In the genomic region with DNA sequence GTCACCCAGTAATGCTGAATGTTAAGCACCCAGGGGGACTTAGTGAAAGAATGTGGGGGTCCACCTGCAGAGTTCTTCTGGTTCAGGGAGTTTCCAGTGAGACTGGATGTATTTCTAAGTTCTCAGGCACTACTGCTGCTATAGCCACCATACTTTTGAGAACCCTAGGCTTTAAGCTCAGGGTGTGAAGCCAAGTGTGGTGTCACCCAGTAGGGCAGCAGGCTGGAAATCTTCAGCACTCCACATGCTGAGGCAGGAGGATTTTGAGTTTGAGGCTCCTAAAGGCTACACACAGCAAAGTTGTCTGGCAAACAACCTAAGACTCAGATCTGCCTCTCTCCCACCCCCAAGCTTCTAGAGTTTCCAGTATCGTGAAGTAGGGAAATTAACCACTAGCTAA, we compare ENCODE assay signal across 1 mouse cellular context.
A peak's percentile ranks its signal among the peaks of the same experiment; 100 is the strongest.
TF ChIP-seq lines count a peak whose summit lies in the region.

No protein-coding gene starts in this region.

TF ChIP-seq in MEL, 35 proteins besides CTCF, POLR2A, EP300 and RAD21:
- TF ChIP-seq ZKSCAN1 (IDR thresholded peaks at IDR 0.05; ENCODE audit: low read depth, low read length) = peak; percentile 81
- no peak for TF ChIP-seq MYB (IDR thresholded peaks at IDR 0.05; ENCODE audit: low read depth, low read length)
